Mouse (Mus musculus) heart, embryonic 15.5 days (tissue): ENCODE measurements around the gene Zfp990. TPM values are rescaled to one million over a fixed set of nuclear protein-coding genes. Genes with fewer than 3 reads are reported as not detected.
"Not testable (repeated sequence)": the region's sequence is repeated elsewhere in the genome, so short reads cannot be mapped to it uniquely, and the experiment has no call there.

Source experiments
- ATAC-seq: fragments of 200-750 bp; cut with Nextera tagmentation; replicated peaks from 2 replicates; pipeline ENCODE4 v1.8.0; 2017; ENCODE audit warnings: low read depth, moderate TSS enrichment; ENCODE audit not compliant: insufficient number of reproducible peaks, insufficient read depth, low FRiP score
- H3K27ac ChIP-seq: fragments of 300-500 bp; sonication (generic); 2 replicates; pipeline ENCODE4 v1.5.1; 2015; ENCODE audit warnings: mild to moderate bottlenecking, inconsistent platforms
- H3K27me3 ChIP-seq: fragments of 300-500 bp; sonication (generic); 2 replicates; pipeline ENCODE4 v1.6.1; 2015; ENCODE audit warnings: inconsistent platforms
- H3K36me3 ChIP-seq: fragments of 300-500 bp; sonication (generic); 2 replicates; pipeline ENCODE4 v1.6.1; 2015; ENCODE audit warnings: mild to moderate bottlenecking, inconsistent platforms
- H3K4me1 ChIP-seq: fragments of 300-500 bp; sonication (generic); replicated peaks from 2 replicates; pipeline ENCODE4 v1.6.1; 2015; ENCODE audit warnings: inconsistent platforms
- H3K4me2 ChIP-seq: fragments of 300-500 bp; sonication (generic); 2 replicates; pipeline ENCODE4 v1.6.1; 2015; ENCODE audit warnings: inconsistent platforms, mild to moderate bottlenecking, moderate library complexity
- H3K4me3 ChIP-seq: fragments of 300-500 bp; sonication (generic); 2 replicates; pipeline ENCODE4 v1.5.1; 2015; ENCODE audit warnings: mild to moderate bottlenecking, inconsistent platforms
- H3K9ac ChIP-seq: fragments of 300-500 bp; sonication (generic); 2 replicates; pipeline ENCODE4 v1.6.1; 2015; ENCODE audit warnings: mild to moderate bottlenecking, inconsistent platforms
- H3K9me3 ChIP-seq: fragments of 300-500 bp; sonication (generic); replicated peaks from 2 replicates; pipeline ENCODE4 v1.6.1; 2016; ENCODE audit warnings: inconsistent platforms
- WGBS: fragments of 180-500 bp; shearing (Covaris S2); methylation state at CpG from one replicate; pipeline ENCODE4 v1.1.7; 2015; ENCODE audit warnings: mixed read lengths; 5-methylcytosine and 5-hydroxymethylcytosine counted together
- polyA plus RNA-seq: library from polyadenylated mRNA; unstranded; fragments of >200 nt; fragmentation: Nextera tagmentation; extraction: Ambion mirVana; gene quantifications from 2 replicates; pipeline ENCODE4 v1.2.1, GENCODE M21; 2015

The Zfp990 gene
- not detected in 2 replicates for polyA plus RNA-seq

- H3K9me3 ChIP-seq, H3K4me1 ChIP-seq, ATAC-seq, H3K9ac ChIP-seq, H3K36me3 ChIP-seq, H3K4me2 ChIP-seq, H3K27ac ChIP-seq, H3K4me3 ChIP-seq, H3K27me3 ChIP-seq: not testable (repeated sequence)
- WGBS = 71% methylated on average over 4 of the region's 4 CpGs
These were observed at the start of gene Zfp990 for GRCm38 (mm10) chr4:145510459-145510858. Gene Zfp990 (plus strand): TSS chr4:145510759.

- not testable (repeated sequence) for ATAC-seq, H3K27ac ChIP-seq
These were observed 46.9 kb upstream of the Zfp990 start for GRCm38 (mm10) chr4:145463553-145464253.

GRCm38 (mm10) chr4:145478128-145478527 lies 32.4 kb upstream of the Zfp990 start:
- no peaks in the 10 kb centered on the region for H3K36me3 ChIP-seq
- ATAC-seq = no peak
- WGBS = 77% methylated on average over 3 of the region's 3 CpGs
- H3K9me3 ChIP-seq = 0 out of 2 replicates have a peak, but pooled peaks cover 4% of the 10 kb centered on the region
- H3K4me1 ChIP-seq = no peaks in the 10 kb centered on the region
- no peak overlapping the region for H3K4me2 ChIP-seq
- no peak overlapping the region for H3K4me3 ChIP-seq
- no peak overlapping the region for H3K9ac ChIP-seq
- no peaks in the 10 kb centered on the region for H3K27me3 ChIP-seq
- H3K27ac ChIP-seq = no peak overlapping the region

More at GRCm38 (mm10) chr4:145463553-145464253, 46.9 kb upstream of the Zfp990 start:
- H3K4me3 ChIP-seq = peak overlapping the region; percentile 49
- WGBS = 15% methylated on average over 68 of the region's 68 CpGs
- H3K4me1 ChIP-seq, H3K9ac ChIP-seq, H3K27me3 ChIP-seq, H3K9me3 ChIP-seq, H3K36me3 ChIP-seq: not testable (repeated sequence)
- peak overlapping the region; percentile 69 for H3K4me2 ChIP-seq

- 86% methylated on average over 8 of the region's 8 CpGs for whole genome bisulfite sequencing
- H3K36me3 ChIP-seq, H3K4me3 ChIP-seq, H3K27me3 ChIP-seq, H3K9ac ChIP-seq, H3K4me2 ChIP-seq, H3K9me3 ChIP-seq, H3K4me1 ChIP-seq, ATAC-seq, H3K27ac ChIP-seq: not testable (repeated sequence)
These were observed 29.9 kb upstream of the Zfp990 start for GRCm38 (mm10) chr4:145480699-145481098.

- no peak overlapping the region for H3K27ac ChIP-seq
- H3K4me2 ChIP-seq = no peak overlapping the region
- no peaks in the 10 kb centered on the region for H3K27me3 ChIP-seq
- ATAC-seq = no peak
- H3K4me3 ChIP-seq = no peak overlapping the region
- H3K9me3 ChIP-seq = no peaks in the 10 kb centered on the region
- no peaks in the 10 kb centered on the region for H3K36me3 ChIP-seq
- H3K9ac ChIP-seq = no peak overlapping the region
- no peaks in the 10 kb centered on the region for H3K4me1 ChIP-seq
These were observed 21.2 kb upstream of the Zfp990 start for GRCm38 (mm10) chr4:145489396-145489795.

- WGBS = 65% methylated on average over 11 of the region's 11 CpGs
These were observed 18.4 kb upstream of the Zfp990 start for GRCm38 (mm10) chr4:145492132-145492531.

GRCm38 (mm10) chr4:145493316-145493715 lies 17.2 kb upstream of the Zfp990 start:
- H3K36me3 ChIP-seq, H3K9me3 ChIP-seq, H3K9ac ChIP-seq, H3K4me1 ChIP-seq, H3K27me3 ChIP-seq, H3K4me2 ChIP-seq, ATAC-seq, H3K4me3 ChIP-seq, H3K27ac ChIP-seq: not testable (repeated sequence)
- 59% methylated on average over 2 of the region's 2 CpGs for WGBS

More at GRCm38 (mm10) chr4:145492132-145492531, 18.4 kb upstream of the Zfp990 start:
- Histone ChIP-seq H3K9ac (no peak overlapping the region), H3K27me3 (no peaks in the 10 kb centered on the region), H3K9me3 (no peaks in the 10 kb centered on the region), H3K27ac (no peak overlapping the region), H3K4me3 (no peak overlapping the region), H3K4me2 (no peak overlapping the region), H3K36me3 (no peaks in the 10 kb centered on the region), H3K4me1 (no peaks in the 10 kb centered on the region)
- no peak for ATAC-seq

- H3K36me3 ChIP-seq, H3K4me1 ChIP-seq, H3K9me3 ChIP-seq, H3K4me2 ChIP-seq, H3K27me3 ChIP-seq, H3K27ac ChIP-seq, ATAC-seq, H3K9ac ChIP-seq, H3K4me3 ChIP-seq: not testable (repeated sequence)
- 34% methylated on average over 2 of the region's 2 CpGs for WGBS
These were observed 4.1 kb downstream of the Zfp990 start for GRCm38 (mm10) chr4:145514637-145515036.

GRCm38 (mm10) chr4:145515776-145516565 lies 5.4 kb downstream of the Zfp990 start:
- not testable (repeated sequence) for H3K9me3 ChIP-seq, H3K9ac ChIP-seq, ATAC-seq, H3K4me1 ChIP-seq, H3K36me3 ChIP-seq, H3K4me2 ChIP-seq, H3K27me3 ChIP-seq, H3K4me3 ChIP-seq, H3K27ac ChIP-seq
- WGBS = 66% methylated on average over 4 of the region's 4 CpGs

GRCm38 (mm10) chr4:145517391-145517790 lies 6.8 kb downstream of the Zfp990 start:
- 61% methylated on average over 1 of the region's 1 CpGs for WGBS
- not testable (repeated sequence) for H3K36me3 ChIP-seq, H3K9me3 ChIP-seq, H3K4me3 ChIP-seq, H3K27me3 ChIP-seq, H3K4me2 ChIP-seq, H3K9ac ChIP-seq, H3K4me1 ChIP-seq, ATAC-seq, H3K27ac ChIP-seq

GRCm38 (mm10) chr4:145543861-145544260 lies 33.3 kb downstream of the Zfp990 start:
- not testable (repeated sequence) for H3K9ac ChIP-seq, H3K9me3 ChIP-seq, H3K4me2 ChIP-seq, H3K27me3 ChIP-seq, H3K4me1 ChIP-seq, H3K27ac ChIP-seq, H3K4me3 ChIP-seq, ATAC-seq, H3K36me3 ChIP-seq
- WGBS = 71% methylated on average over 5 of the region's 5 CpGs

- not testable (repeated sequence) for H3K4me1 ChIP-seq, ATAC-seq, H3K4me3 ChIP-seq, H3K9ac ChIP-seq, H3K4me2 ChIP-seq, H3K27ac ChIP-seq, H3K27me3 ChIP-seq, H3K36me3 ChIP-seq, H3K9me3 ChIP-seq
- WGBS = 14% methylated on average over 2 of the region's 2 CpGs
These were observed 34.5 kb downstream of the Zfp990 start for GRCm38 (mm10) chr4:145545106-145545505.
